Mouse (Mus musculus): ENCODE data around the gene Ninj1. TPM values are rescaled to one million over a fixed set of nuclear protein-coding genes. Genes with fewer than 3 reads are reported as not detected.

Ninj1 gene
- polyA plus RNA-seq, 1 experiment from 2014 or later = 63.0 TPM

- Histone ChIP-seq H3K4me2 (ENCODE audit: low read length) (no peak overlapping the region), H3K27me3 (replicated peaks; ENCODE audit: control insufficient read depth, insufficient read depth, low read length) (no peaks in the 10 kb centered on the region), H3K27ac (ENCODE audit: low read depth) (no peak overlapping the region), H3K9ac (ENCODE audit: low read length) (no peak overlapping the region), H3K4me3 (ENCODE audit: low read depth, low read length) (no peak overlapping the region), H3K36me3 (ENCODE audit: control insufficient read depth, insufficient read depth, low read length) (no peaks in the 10 kb centered on the region), H3K4me1 (replicated peaks; ENCODE audit: control insufficient read depth, insufficient read depth, low read length) (peaks cover 31% of the 10 kb centered on the region), H3K9me3 (ENCODE audit: control insufficient read depth, low read length) (0 out of 2 replicates have a peak, but pooled peaks cover 3% of the 10 kb centered on the region)
- 77% methylated on average over 2 of the region's 2 CpGs for WGBS
- DNase-seq (ENCODE audit: low spot score) (no peak), ATAC-seq (replicated peaks; ENCODE audit: low FRiP score, low TSS enrichment, low read depth) (no peak)
Measured at GRCm38 (mm10) chr13:49188966-49189360, 1.7 kb downstream of the Ninj1 start.

GRCm38 (mm10) chr13:49189970-49190870 lies 2.9 kb downstream of the Ninj1 start:
- WGBS = 62% methylated on average over 12 of the region's 12 CpGs
- no peak overlapping the region for H3K4me3 ChIP-seq (ENCODE audit: low read depth, low read length)
- no peak for DNase-seq (ENCODE audit: low spot score)
- H3K9me3 ChIP-seq (ENCODE audit: control insufficient read depth, low read length) = no peaks in the 10 kb centered on the region
- ATAC-seq (replicated peaks; ENCODE audit: low FRiP score, low TSS enrichment, low read depth) = no peak
- H3K36me3 ChIP-seq (ENCODE audit: control insufficient read depth, insufficient read depth, low read length) = no peaks in the 10 kb centered on the region
- no peak overlapping the region for H3K4me2 ChIP-seq (ENCODE audit: low read length)
- no peak overlapping the region for H3K27ac ChIP-seq (ENCODE audit: low read depth)
- H3K9ac ChIP-seq (ENCODE audit: low read length) = no peak overlapping the region
- peaks cover 31% of the 10 kb centered on the region for H3K4me1 ChIP-seq (replicated peaks; ENCODE audit: control insufficient read depth, insufficient read depth, low read length)
- H3K27me3 ChIP-seq (replicated peaks; ENCODE audit: control insufficient read depth, insufficient read depth, low read length) = no peaks in the 10 kb centered on the region

GRCm38 (mm10) chr13:49190876-49191672 lies 3.8 kb downstream of the Ninj1 start:
- DNase-seq (ENCODE audit: low spot score) (no peak), ATAC-seq (replicated peaks; ENCODE audit: low FRiP score, low TSS enrichment, low read depth) (no peak)
- Histone ChIP-seq H3K9me3 (ENCODE audit: control insufficient read depth, low read length) (no peaks in the 10 kb centered on the region), H3K9ac (ENCODE audit: low read length) (no peak overlapping the region), H3K4me1 (replicated peaks; ENCODE audit: control insufficient read depth, insufficient read depth, low read length) (peaks cover 31% of the 10 kb centered on the region), H3K27ac (ENCODE audit: low read depth) (no peak overlapping the region), H3K27me3 (replicated peaks; ENCODE audit: control insufficient read depth, insufficient read depth, low read length) (no peaks in the 10 kb centered on the region), H3K4me3 (ENCODE audit: low read depth, low read length) (no peak overlapping the region), H3K36me3 (ENCODE audit: control insufficient read depth, insufficient read depth, low read length) (peaks cover 5% of the 10 kb centered on the region; the same call in 1 of the 2 replicates), H3K4me2 (ENCODE audit: low read length) (no peak overlapping the region)
- WGBS = 70% methylated on average over 7 of the region's 7 CpGs

- Histone ChIP-seq H3K27me3 (replicated peaks; ENCODE audit: control insufficient read depth, insufficient read depth, low read length) (no peaks in the 10 kb centered on the region), H3K4me3 (ENCODE audit: low read depth, low read length) (no peak overlapping the region), H3K4me1 (replicated peaks; ENCODE audit: control insufficient read depth, insufficient read depth, low read length) (peaks cover 30% of the 10 kb centered on the region), H3K9ac (ENCODE audit: low read length) (no peak overlapping the region), H3K27ac (ENCODE audit: low read depth) (no peak overlapping the region), H3K9me3 (ENCODE audit: control insufficient read depth, low read length) (no peaks in the 10 kb centered on the region), H3K4me2 (ENCODE audit: low read length) (no peak overlapping the region), H3K36me3 (ENCODE audit: control insufficient read depth, insufficient read depth, low read length) (peaks cover 5% of the 10 kb centered on the region; the same call in 1 of the 2 replicates)
- DNase-seq (ENCODE audit: low spot score) = no peak
- 50% methylated on average over 5 of the region's 5 CpGs for WGBS
- ATAC-seq (replicated peaks; ENCODE audit: low FRiP score, low TSS enrichment, low read depth) = no peak
Measured at GRCm38 (mm10) chr13:49191673-49192035, 4.4 kb downstream of the Ninj1 start.

GRCm38 (mm10) chr13:49192156-49192855 lies 5.0 kb downstream of the Ninj1 start:
- DNase-seq (ENCODE audit: low spot score) = no peak

GRCm38 (mm10) chr13:49193650-49194049 lies 6.4 kb downstream of the Ninj1 start:
- WGBS = 93% methylated on average over 17 of the region's 17 CpGs
- Histone ChIP-seq H3K27ac (ENCODE audit: low read depth) (no peak overlapping the region), H3K4me1 (replicated peaks; ENCODE audit: control insufficient read depth, insufficient read depth, low read length) (peaks cover 18% of the 10 kb centered on the region), H3K36me3 (ENCODE audit: control insufficient read depth, insufficient read depth, low read length) (peaks cover 5% of the 10 kb centered on the region; the same call in 1 of the 2 replicates), H3K4me2 (ENCODE audit: low read length) (no peak overlapping the region), H3K27me3 (replicated peaks; ENCODE audit: control insufficient read depth, insufficient read depth, low read length) (no peaks in the 10 kb centered on the region), H3K4me3 (ENCODE audit: low read depth, low read length) (no peak overlapping the region), H3K9ac (ENCODE audit: low read length) (no peak overlapping the region), H3K9me3 (ENCODE audit: control insufficient read depth, low read length) (no peaks in the 10 kb centered on the region)
- ATAC-seq (replicated peaks; ENCODE audit: low FRiP score, low TSS enrichment, low read depth) (no peak), DNase-seq (ENCODE audit: low spot score) (no peak)

More at GRCm38 (mm10) chr13:49192156-49192855, 5.0 kb downstream of the Ninj1 start:
- Histone ChIP-seq H3K27me3 (replicated peaks; ENCODE audit: control insufficient read depth, insufficient read depth, low read length) (no peaks in the 10 kb centered on the region), H3K9ac (ENCODE audit: low read length) (no peak overlapping the region), H3K4me2 (ENCODE audit: low read length) (no peak overlapping the region), H3K9me3 (ENCODE audit: control insufficient read depth, low read length) (no peaks in the 10 kb centered on the region), H3K36me3 (ENCODE audit: control insufficient read depth, insufficient read depth, low read length) (peaks cover 5% of the 10 kb centered on the region; the same call in 1 of the 2 replicates), H3K27ac (ENCODE audit: low read depth) (no peak overlapping the region), H3K4me1 (replicated peaks; ENCODE audit: control insufficient read depth, insufficient read depth, low read length) (peaks cover 25% of the 10 kb centered on the region), H3K4me3 (ENCODE audit: low read depth, low read length) (no peak overlapping the region)
- 77% methylated on average over 16 of the region's 16 CpGs for WGBS
- no peak for ATAC-seq (replicated peaks; ENCODE audit: low FRiP score, low TSS enrichment, low read depth)

- 96% methylated on average over 13 of the region's 13 CpGs for WGBS
- no peak overlapping the region for H3K27ac ChIP-seq (ENCODE audit: low read depth)
- DNase-seq (ENCODE audit: low spot score) (no peak), ATAC-seq (replicated peaks; ENCODE audit: low FRiP score, low TSS enrichment, low read depth) (no peak)
- no peaks in the 10 kb centered on the region for H3K9me3 ChIP-seq (ENCODE audit: control insufficient read depth, low read length)
- H3K4me1 ChIP-seq (replicated peaks; ENCODE audit: control insufficient read depth, insufficient read depth, low read length) = peaks cover 18% of the 10 kb centered on the region
- no peaks in the 10 kb centered on the region for H3K27me3 ChIP-seq (replicated peaks; ENCODE audit: control insufficient read depth, insufficient read depth, low read length)
- H3K4me3 ChIP-seq (ENCODE audit: low read depth, low read length) = no peak overlapping the region
- no peak overlapping the region for H3K4me2 ChIP-seq (ENCODE audit: low read length)
- peaks cover 5% of the 10 kb centered on the region; the same call in 1 of the 2 replicates for H3K36me3 ChIP-seq (ENCODE audit: control insufficient read depth, insufficient read depth, low read length)
- H3K9ac ChIP-seq (ENCODE audit: low read length) = no peak overlapping the region
Measured at GRCm38 (mm10) chr13:49194811-49195210, 7.5 kb downstream of the Ninj1 start.

- no peaks in the 10 kb centered on the region for H3K9me3 ChIP-seq (ENCODE audit: control insufficient read depth, low read length)
- H3K4me3 ChIP-seq (ENCODE audit: low read depth, low read length) = no peak overlapping the region
- peaks cover 5% of the 10 kb centered on the region; the same call in 1 of the 2 replicates for H3K36me3 ChIP-seq (ENCODE audit: control insufficient read depth, insufficient read depth, low read length)
- H3K9ac ChIP-seq (ENCODE audit: low read length) = no peak overlapping the region
- no peak overlapping the region for H3K4me2 ChIP-seq (ENCODE audit: low read length)
- 83% methylated on average over 7 of the region's 7 CpGs for WGBS
- H3K27me3 ChIP-seq (replicated peaks; ENCODE audit: control insufficient read depth, insufficient read depth, low read length) = no peaks in the 10 kb centered on the region
- DNase-seq (ENCODE audit: low spot score) (no peak), ATAC-seq (replicated peaks; ENCODE audit: low FRiP score, low TSS enrichment, low read depth) (no peak)
- H3K4me1 ChIP-seq (replicated peaks; ENCODE audit: control insufficient read depth, insufficient read depth, low read length) = peaks cover 11% of the 10 kb centered on the region; the same call in 1 of the 2 replicates
- H3K27ac ChIP-seq (ENCODE audit: low read depth) = no peak overlapping the region
Measured at GRCm38 (mm10) chr13:49195651-49196050, 8.4 kb downstream of the Ninj1 start.
